Mouse (Mus musculus): ENCODE data around the gene Arl14ep.

GRCm38 (mm10) chr2:106958916-106959315 lies 15.3 kb downstream of the Arl14ep start:
- TF ChIP-seq CTCF (IDR thresholded peaks at IDR 0.05; ENCODE audit: low read depth, low read length) (no peak), POLR2A (IDR thresholded peaks at IDR 0.05; ENCODE audit: insufficient read depth, low read length) (no peak), EP300 (IDR thresholded peaks at IDR 0.05; ENCODE audit: insufficient read depth, low read depth, low read length) (no peak)
